Mouse (Mus musculus) cerebellum, adult 2 months (tissue): Measurements from ENCODE around the gene Gm42906. TPM values are rescaled to one million over a fixed set of nuclear protein-coding genes. Genes with fewer than 3 reads are reported as not detected.

Experiments used
- DNase-seq, 2 experiments: peaks; one replicate each; pipeline ENCODE4 v3.0.0; 2021
- H3K27ac ChIP-seq: fragments of 200-500 bp; 2 replicates; pipeline ENCODE4 v1.5.1; 2012; ENCODE audit warnings: low read length, control low read depth, inconsistent platforms; ENCODE audit not compliant: insufficient read depth
- H3K27me3 ChIP-seq: fragments of 200-500 bp; 2 replicates; pipeline ENCODE4 v1.6.1; 2012; ENCODE audit warnings: inconsistent platforms, mild to moderate bottlenecking, low read length, moderate library complexity; ENCODE audit not compliant: control insufficient read depth, insufficient read depth
- H3K4me1 ChIP-seq: fragments of 200-500 bp; 2 replicates; pipeline ENCODE4 v1.6.1; 2011; ENCODE audit warnings: low read length; ENCODE audit not compliant: control insufficient read depth, insufficient read depth
- H3K4me3 ChIP-seq: fragments of 200-500 bp; replicated peaks from 2 replicates; pipeline ENCODE3; 2011; ENCODE audit warnings: mild to moderate bottlenecking, low read depth, low read length, control low read depth; ENCODE audit not compliant: insufficient read depth
- CTCF ChIP-seq: fragments of 200-500 bp; IDR thresholded peaks from 2 replicates; pipeline ENCODE4 v1.5.1; 2011; ENCODE audit warnings: low read depth, mild to moderate bottlenecking, control low read depth, low read length, moderate library complexity, borderline replicate concordance; ENCODE audit not compliant: insufficient read depth
- POLR2A ChIP-seq: fragments of 200-500 bp; IDR thresholded peaks from 2 replicates; pipeline ENCODE4 v1.6.1; 2011; ENCODE audit warnings: low read length, control low read depth, borderline replicate concordance; ENCODE audit not compliant: insufficient read depth
- WGBS: fragments of 180-500 bp; shearing (Covaris S2); methylation state at CpG from one replicate; pipeline ENCODE4 v1.1.7; 2018; 5-methylcytosine and 5-hydroxymethylcytosine counted together
- polyA plus RNA-seq: library from polyadenylated mRNA; depleted of rRNA; stranded (reverse); fragments of >200 nt; gene quantifications from 2 replicates; pipeline ENCODE4 v1.2.3, GENCODE M21; 2012

Gm42906 gene
- polyA plus RNA-seq, 1 experiment: not detected

GRCm38 (mm10) chr5:151102262-151102661, 325.7 kb downstream of the Gm42906 start:
- 41% methylated on average over 2 of the region's 2 CpGs for WGBS
- Histone ChIP-seq H3K27me3 (no peaks in the 10 kb centered on the region), H3K4me1 (no peaks in the 10 kb centered on the region), H3K27ac (no peak overlapping the region), H3K4me3 (no peak overlapping the region)
- TF ChIP-seq POLR2A: no peak
- no peak for TF ChIP-seq CTCF
- no peak for DNase-seq

GRCm38 (mm10) chr5:151096012-151096411, 332.0 kb downstream of the Gm42906 start:
- WGBS: 85% methylated on average over 6 of the region's 6 CpGs
- no peak for DNase-seq
- TF ChIP-seq CTCF (no peak), POLR2A (no peak)
- H3K4me3 ChIP-seq: no peak overlapping the region
- H3K4me1 ChIP-seq: no peaks in the 10 kb centered on the region
- no peak overlapping the region for H3K27ac ChIP-seq
- no peaks in the 10 kb centered on the region for H3K27me3 ChIP-seq

- TF ChIP-seq CTCF (no peak), POLR2A (no peak)
- no peak for DNase-seq
- H3K27ac ChIP-seq: no peak overlapping the region
- WGBS: 69% methylated on average over 3 of the region's 3 CpGs
- no peaks in the 10 kb centered on the region for H3K27me3 ChIP-seq
- no peaks in the 10 kb centered on the region for H3K4me1 ChIP-seq
- H3K4me3 ChIP-seq: no peak overlapping the region
Measured at GRCm38 (mm10) chr5:151092886-151093665, 334.9 kb downstream of the Gm42906 start.

GRCm38 (mm10) chr5:151090996-151091395, 337.0 kb downstream of the Gm42906 start:
- Histone ChIP-seq H3K27ac (no peak overlapping the region), H3K4me1 (no peaks in the 10 kb centered on the region), H3K27me3 (no peaks in the 10 kb centered on the region), H3K4me3 (no peak overlapping the region)
- TF ChIP-seq CTCF (no peak), POLR2A (no peak)
- no peak for DNase-seq
- 53% methylated on average over 6 of the region's 6 CpGs for WGBS

- DNase-seq: no peak
- H3K27me3 ChIP-seq: no peaks in the 10 kb centered on the region
- TF ChIP-seq POLR2A: no peak
- no peak for TF ChIP-seq CTCF
- H3K4me3 ChIP-seq: no peak overlapping the region
- no peak overlapping the region for H3K27ac ChIP-seq
- WGBS: 85% methylated on average over 6 of the region's 6 CpGs
- H3K4me1 ChIP-seq: no peaks in the 10 kb centered on the region
Measured at GRCm38 (mm10) chr5:151089201-151089600, 338.8 kb downstream of the Gm42906 start.

- Histone ChIP-seq H3K4me1 (no peaks in the 10 kb centered on the region), H3K27me3 (no peaks in the 10 kb centered on the region; the same call in 1 of the 2 replicates), H3K27ac (no peak overlapping the region), H3K4me3 (no peak overlapping the region)
- DNase-seq: no peak
- TF ChIP-seq POLR2A (no peak), CTCF (no peak)
- 51% methylated on average over 9 of the region's 9 CpGs for WGBS
Measured at GRCm38 (mm10) chr5:151086425-151087202, 341.3 kb downstream of the Gm42906 start.

- Histone ChIP-seq H3K27me3 (no peaks in the 10 kb centered on the region; the same call in 1 of the 2 replicates), H3K27ac (no peak overlapping the region), H3K4me3 (no peak overlapping the region), H3K4me1 (no peaks in the 10 kb centered on the region)
- DNase-seq: no peak
- no peak for TF ChIP-seq CTCF
- TF ChIP-seq POLR2A: no peak
- WGBS: 90% methylated on average over 8 of the region's 8 CpGs
Measured at GRCm38 (mm10) chr5:151085749-151086148, 342.2 kb downstream of the Gm42906 start.

GRCm38 (mm10) chr5:151080276-151080675, 347.7 kb downstream of the Gm42906 start:
- Histone ChIP-seq H3K4me1 (no peaks in the 10 kb centered on the region), H3K27ac (no peak overlapping the region), H3K4me3 (no peak overlapping the region), H3K27me3 (no peaks in the 10 kb centered on the region; the same call in 1 of the 2 replicates)
- TF ChIP-seq POLR2A (no peak), CTCF (no peak)
- 78% methylated on average over 4 of the region's 4 CpGs for WGBS
- DNase-seq: no peak
